Mouse (Mus musculus): Measurements from ENCODE around the gene Camk2g. TPM values are rescaled to one million over a fixed set of nuclear protein-coding genes. Genes with fewer than 3 reads are reported as not detected.

The Camk2g gene
- total RNA-seq, 1 experiment from 2014 or later = 36.4 TPM

DNA sequence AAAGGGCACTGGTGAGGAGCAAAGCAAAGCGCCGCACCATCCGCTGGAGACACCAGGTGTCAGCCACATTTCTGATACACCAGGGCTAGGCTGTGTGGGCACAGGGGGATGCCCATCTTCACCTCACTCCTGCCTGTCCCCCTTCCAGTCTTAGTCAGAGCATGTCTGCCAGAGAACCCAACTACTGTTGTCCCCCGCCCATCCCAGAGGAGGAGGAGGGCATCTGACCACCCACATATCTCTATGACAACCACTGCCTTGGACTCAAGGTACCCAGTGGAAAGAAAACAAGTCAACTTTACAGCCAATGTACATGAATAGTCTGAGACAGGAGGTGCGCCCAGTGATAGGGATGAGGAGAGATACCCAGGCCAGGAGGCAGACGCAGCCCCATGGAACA is 2.9 kb downstream of the Camk2g start:
- ATAC-seq (replicated peaks; ENCODE audit: insufficient number of reproducible peaks, low FRiP score, low TSS enrichment, poor library complexity, severe bottlenecking) = no peak

DNA sequence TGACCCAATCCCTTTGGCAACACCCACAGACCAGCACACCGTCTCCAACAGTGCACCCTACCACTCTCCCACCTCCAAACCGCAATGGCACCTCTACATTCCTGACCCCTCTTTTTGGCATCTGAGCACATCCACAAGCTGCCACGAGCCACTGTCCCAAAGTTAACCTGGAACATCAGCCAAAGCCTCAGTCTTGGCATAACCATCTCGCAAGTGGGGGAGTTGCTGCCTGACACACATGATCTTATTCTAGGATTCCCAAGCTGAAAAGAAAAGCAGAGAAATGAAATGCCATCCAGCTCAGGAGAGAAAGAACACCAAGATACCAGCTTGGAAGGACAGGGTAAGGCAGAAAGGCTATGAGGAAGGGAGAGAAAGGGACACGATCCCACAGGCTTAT is 3.4 kb downstream of the Camk2g start:
- ATAC-seq (replicated peaks; ENCODE audit: insufficient number of reproducible peaks, low FRiP score, low TSS enrichment, poor library complexity, severe bottlenecking) = no peak

DNA sequence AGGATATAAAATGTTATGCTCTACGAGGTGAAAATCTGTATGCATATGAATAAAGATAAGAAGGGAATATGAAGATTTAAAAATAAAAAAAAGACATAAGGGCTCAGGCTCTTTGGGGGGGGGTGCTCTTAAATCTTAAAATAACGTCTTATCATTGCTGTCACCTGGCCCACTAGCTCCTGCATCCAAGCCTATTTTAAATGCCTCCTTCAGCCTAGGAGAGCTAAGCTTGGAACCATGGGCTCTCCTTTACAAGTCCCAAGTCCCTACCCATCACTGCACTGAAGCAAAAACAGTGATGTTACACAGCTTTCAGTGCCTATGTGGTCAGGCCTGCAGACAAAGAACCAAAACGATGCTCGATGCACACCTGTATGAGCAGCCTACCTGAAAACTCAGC is 4.3 kb downstream of the Camk2g start:
- ATAC-seq (replicated peaks; ENCODE audit: insufficient number of reproducible peaks, low FRiP score, low TSS enrichment, poor library complexity, severe bottlenecking) = no peak

DNA sequence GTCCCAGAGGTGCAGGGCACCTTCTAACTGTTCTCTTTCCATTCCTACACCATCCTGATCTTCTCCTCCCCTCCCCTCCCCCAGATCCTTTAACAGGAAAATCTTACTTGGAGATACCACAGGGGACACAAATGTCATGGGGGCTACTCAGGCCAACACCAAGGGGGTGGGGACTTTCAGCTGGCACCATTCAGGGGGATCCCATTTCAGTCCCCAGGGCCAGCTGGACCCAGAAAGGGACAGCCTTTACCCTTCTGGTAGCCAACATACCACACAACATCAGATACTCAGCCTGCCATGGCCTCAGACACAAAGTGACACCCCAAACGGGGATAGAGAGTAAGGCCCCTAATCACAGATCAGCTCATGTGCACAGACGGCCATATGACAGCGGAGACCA is 5.7 kb downstream of the Camk2g start:
- ATAC-seq (replicated peaks; ENCODE audit: insufficient number of reproducible peaks, low FRiP score, low TSS enrichment, poor library complexity, severe bottlenecking) = no peak

DNA sequence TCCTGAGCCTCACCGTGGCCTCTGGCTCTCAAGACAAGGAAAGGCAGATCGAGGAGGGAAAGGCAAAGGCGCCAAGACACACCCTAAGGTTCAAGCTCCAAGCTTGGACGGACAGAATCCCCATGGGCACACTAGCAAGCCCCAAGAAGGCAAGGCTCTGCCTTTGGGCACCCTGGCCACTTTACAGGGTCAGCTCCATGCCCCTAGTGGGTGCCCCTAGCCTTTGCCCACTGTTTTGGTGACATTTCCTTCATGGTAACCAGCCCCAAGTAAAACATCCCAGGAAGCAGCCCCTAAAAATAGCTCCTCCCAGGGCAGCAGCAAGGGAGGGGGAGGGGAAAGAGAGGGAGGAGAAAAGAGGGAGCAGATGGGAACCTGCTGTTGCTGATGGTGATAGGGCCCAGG is 7.3 kb downstream of the Camk2g start:
- no peak for ATAC-seq (replicated peaks; ENCODE audit: insufficient number of reproducible peaks, low FRiP score, low TSS enrichment, poor library complexity, severe bottlenecking)

DNA sequence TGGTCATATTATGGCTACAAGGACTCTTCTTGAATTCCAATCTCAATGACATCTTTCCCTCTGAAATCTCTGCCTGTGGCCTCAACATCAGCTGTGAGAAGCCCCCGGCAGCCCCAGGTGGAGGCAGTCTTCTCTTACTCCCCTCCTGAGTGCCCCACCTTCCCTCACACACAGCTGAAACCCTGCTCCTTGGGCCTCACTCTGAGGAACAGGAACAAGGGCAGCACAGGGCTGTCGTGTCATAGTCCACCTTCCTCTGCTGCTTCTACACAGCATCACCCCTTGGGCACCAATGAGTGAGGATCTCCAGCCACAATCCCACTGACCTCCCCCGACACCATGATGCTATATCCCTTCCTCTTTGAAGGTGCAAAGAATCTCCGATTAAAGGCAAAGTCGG is 7.9 kb downstream of the Camk2g start:
- ATAC-seq (replicated peaks; ENCODE audit: insufficient number of reproducible peaks, low FRiP score, low TSS enrichment, poor library complexity, severe bottlenecking) = no peak

DNA sequence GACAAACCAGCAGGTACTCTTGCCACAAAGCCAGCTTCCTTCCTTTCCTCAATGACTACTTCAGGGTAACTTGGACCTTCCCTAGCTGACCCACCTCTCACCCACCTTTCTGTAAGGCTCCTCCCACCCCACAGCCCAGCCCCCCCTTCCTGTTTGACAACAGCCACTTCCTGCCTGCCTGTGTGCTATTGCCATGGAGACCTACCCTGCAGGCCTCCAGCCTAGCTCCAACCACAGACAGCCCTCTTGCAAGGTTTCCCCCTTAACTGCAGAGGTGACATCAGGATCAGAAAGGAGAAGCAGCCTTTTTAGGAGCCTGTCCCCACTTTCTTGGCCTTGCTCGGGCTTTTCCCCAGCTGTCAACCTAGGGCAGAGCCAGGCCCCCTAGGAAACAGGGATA is 8.7 kb downstream of the Camk2g start:
- peak; percentile 74 for ATAC-seq (replicated peaks; ENCODE audit: insufficient number of reproducible peaks, low FRiP score, low TSS enrichment, poor library complexity, severe bottlenecking)

DNA sequence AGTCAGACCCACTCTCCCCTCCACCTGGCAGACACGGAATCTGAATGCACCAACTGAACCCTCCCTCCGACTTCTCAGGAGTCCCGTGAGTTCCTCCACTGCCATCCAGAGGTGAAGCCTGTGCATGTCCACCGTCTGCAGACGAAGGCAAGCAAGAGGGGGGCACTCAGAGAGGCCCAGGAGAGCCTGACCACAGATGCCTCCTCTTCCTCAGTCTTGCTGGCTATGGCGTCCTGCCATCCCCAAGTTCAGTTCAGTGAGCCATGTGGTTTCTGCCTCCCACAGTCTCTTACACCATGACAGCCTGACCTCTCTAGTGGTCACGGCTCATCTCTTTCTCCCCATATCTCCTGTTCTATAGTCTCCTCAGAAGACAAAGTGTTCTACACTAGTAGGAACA is 9.2 kb downstream of the Camk2g start:
- 0 out of 2 replicates have a peak, but pooled peaks have one; percentile 15 for ATAC-seq (replicated peaks; ENCODE audit: insufficient number of reproducible peaks, low FRiP score, low TSS enrichment, poor library complexity, severe bottlenecking)

DNA sequence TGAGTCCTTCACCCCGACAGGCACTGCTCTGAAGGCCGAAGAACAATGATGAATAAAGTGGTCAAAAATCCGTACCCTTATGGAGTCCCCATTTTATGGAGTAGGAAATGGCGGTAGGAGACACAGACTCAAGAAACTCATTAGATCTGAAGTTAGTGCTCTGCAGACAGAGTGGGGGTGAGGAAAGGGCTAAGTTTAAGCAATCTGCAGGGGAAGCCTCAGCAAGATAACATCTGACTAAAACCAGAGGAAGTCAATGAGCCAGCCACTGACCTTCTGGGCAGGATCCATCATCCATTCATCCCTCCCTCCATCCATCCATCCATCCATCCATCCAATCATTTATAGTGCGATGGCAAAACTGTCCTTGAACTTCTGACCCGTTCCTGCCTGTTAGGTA is 10.4 kb downstream of the Camk2g start:
- ATAC-seq (replicated peaks; ENCODE audit: insufficient number of reproducible peaks, low FRiP score, low TSS enrichment, poor library complexity, severe bottlenecking) = no peak

DNA sequence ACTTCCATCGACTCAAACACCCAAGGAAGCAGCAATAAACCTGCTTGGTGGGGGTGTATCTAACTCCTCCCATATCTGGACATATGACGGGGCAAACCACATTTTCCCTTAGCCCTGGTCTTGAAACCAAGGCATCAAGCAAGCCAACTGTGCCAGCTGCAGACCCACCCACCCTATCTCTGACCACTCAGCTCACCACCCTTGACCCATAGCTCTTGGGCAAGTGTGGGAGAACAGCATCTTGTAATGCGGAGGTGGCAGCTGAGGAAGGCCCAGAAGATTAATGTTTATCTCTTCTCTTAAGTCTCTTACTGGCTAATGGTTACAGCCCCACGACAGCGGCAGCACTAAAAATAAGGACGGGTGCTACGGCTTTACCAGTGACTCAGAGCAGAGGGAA is 11.0 kb downstream of the Camk2g start:
- ATAC-seq (replicated peaks; ENCODE audit: insufficient number of reproducible peaks, low FRiP score, low TSS enrichment, poor library complexity, severe bottlenecking) = no peak

DNA sequence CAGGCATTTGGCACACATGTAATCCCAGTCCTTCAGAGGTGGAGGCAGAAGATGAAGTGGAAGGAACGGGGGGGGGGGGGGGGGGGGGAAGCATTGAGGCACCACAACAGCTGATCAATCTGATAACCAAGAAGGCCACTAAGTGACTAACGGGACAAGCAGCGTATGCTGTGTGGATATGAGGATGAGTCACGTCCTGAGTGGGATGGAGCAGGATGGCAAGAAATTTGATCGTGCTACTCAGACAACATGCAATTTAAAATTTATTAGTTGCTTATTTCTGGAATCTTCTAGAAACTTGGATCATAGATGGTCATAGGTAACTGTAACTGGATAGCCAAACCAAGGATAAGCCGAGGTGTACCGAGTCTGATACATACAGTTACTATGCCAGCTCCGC is 13.7 kb downstream of the Camk2g start:
- ATAC-seq (replicated peaks; ENCODE audit: insufficient number of reproducible peaks, low FRiP score, low TSS enrichment, poor library complexity, severe bottlenecking) = no peak

DNA sequence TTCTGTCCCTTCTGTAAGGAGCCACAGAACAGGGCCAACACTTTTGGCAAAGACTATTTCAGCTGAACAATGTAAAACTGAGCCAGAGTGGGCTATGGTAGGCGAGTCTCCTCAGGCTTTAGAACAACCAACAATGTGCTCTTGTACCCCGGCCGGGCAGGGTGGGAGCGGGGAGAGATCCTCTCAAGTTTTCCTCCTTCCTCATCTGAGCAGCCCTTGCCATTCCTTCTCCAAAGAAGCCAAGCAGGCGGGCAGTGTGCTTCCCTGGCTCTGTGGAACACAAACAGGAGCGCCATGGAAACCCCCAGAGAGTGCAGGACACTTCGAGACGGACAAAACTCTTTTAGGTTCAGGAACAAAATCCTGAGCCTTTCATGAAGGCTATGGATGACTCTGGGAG is 15.4 kb downstream of the Camk2g start:
- ATAC-seq (replicated peaks; ENCODE audit: insufficient number of reproducible peaks, low FRiP score, low TSS enrichment, poor library complexity, severe bottlenecking) = no peak

DNA sequence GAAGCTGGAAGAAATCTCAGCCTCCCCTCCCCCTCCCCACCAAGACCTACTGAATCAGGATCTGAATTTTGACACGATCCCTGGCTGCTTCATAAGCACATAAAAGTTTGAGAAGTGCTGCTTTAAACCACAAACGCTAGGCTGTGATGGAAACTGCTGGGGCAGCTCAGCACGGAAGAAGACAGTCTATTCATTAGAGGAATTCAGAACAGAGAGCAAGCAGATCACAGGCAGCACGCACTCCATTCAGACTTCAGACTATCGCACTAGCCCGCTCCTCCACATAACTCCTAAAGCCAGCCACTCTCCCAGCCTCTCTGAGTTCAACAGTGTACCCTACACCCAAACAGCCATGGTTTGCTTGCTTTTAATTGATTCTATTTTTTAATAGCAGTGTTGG is 18.2 kb downstream of the Camk2g start:
- no peak; the same call in 1 of the 2 replicates for ATAC-seq (replicated peaks; ENCODE audit: insufficient number of reproducible peaks, low FRiP score, low TSS enrichment, poor library complexity, severe bottlenecking)

DNA sequence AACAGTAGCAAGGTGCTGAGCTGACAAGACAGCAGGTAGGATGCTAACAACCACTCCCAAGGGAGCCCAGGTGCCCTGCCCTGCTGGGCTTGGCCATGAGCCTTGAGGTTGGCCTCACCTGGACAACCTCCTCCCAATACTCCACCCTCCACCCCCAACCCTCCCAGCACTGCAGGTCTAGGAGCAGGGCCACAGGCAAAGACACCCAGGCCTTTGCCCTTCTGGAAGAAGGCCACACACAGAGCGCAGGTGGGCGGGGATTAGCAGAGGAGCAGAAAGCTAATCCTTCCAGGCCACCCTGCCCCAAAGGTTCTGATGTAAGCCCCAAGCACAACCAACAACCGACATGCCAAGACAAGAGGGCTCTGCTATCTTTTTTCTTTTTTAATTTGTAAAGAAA is 20.5 kb downstream of the Camk2g start:
- ATAC-seq (replicated peaks; ENCODE audit: insufficient number of reproducible peaks, low FRiP score, low TSS enrichment, poor library complexity, severe bottlenecking) = no peak

DNA sequence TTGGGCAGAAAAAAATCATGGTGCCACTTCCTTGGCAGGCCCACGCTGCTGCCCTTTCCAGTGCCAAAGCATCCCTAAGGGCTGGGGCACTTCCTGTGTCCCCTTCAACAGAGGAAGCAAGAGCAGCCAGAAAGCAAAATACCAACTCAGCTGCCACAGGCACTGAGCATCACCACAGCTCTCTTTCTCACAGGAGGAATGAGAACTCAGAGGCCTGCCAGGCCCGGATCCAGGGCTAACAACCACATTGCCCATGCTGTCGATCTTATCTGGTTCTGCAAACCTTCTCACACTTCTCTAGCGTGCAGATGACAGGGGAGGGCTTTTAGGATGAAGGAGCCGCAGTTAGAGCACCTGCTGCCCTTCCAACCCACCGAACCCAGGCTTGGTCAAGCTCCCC is 21.1 kb downstream of the Camk2g start:
- no peak for ATAC-seq (replicated peaks; ENCODE audit: insufficient number of reproducible peaks, low FRiP score, low TSS enrichment, poor library complexity, severe bottlenecking)

DNA sequence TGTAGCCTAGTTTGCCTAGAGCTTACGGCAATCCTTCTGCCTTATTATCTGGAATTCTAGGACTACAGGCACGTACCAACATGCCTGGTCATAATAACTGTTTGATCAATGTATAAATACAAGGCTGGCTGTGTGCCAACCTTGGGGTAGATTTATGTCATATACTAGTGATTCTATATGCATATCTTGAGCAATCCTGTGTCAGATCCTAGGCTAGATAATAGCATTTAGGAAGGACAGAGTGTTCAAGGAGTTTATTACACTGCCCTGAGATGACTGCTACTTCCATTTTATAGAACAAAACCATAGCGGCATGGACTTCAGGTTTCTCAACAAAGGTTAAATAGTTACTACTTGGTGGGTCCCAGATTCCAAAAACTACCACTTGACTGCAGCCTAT is 21.9 kb downstream of the Camk2g start:
- no peak for ATAC-seq (replicated peaks; ENCODE audit: insufficient number of reproducible peaks, low FRiP score, low TSS enrichment, poor library complexity, severe bottlenecking)

DNA sequence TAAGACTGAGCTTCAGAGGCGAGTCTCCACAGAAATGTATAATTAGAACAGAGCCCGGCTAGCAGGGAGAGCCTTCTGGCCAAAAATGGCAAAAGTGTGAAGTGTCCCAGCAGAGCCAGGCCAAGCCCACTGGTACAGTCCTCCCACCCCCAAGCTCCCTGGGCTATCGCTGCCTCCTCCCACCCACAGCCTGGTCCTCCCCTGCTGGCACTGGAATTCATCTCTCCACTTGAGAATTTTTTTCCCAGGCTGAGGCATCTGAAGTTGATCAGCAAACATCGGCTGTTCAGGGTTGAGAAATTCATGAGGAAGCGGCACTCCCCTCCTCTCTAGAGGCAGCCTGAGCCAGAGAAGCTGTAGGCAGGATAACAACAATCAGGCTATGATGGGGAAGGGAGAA is 25.3 kb downstream of the Camk2g start:
- ATAC-seq (replicated peaks; ENCODE audit: insufficient number of reproducible peaks, low FRiP score, low TSS enrichment, poor library complexity, severe bottlenecking) = no peak

DNA sequence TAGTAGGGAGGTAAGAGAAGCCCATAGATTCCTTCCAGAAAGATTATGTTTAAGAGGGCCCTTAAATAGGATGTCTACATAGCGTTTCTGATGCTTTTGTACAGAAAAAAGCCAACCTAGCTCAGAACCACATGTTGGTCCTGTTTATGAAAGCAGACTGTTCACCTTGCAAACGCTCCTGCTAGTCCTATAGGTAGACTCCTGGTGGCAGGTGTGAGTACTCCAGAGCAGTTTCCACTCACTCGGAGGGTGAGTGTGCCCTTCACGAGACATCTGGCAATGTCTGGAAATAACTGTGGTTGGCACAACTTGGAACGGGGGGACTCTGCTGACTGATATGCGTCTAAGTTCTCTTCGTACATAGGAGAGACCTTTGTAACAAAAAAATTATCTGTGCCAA is 26.0 kb downstream of the Camk2g start:
- no peak for ATAC-seq (replicated peaks; ENCODE audit: insufficient number of reproducible peaks, low FRiP score, low TSS enrichment, poor library complexity, severe bottlenecking)

DNA sequence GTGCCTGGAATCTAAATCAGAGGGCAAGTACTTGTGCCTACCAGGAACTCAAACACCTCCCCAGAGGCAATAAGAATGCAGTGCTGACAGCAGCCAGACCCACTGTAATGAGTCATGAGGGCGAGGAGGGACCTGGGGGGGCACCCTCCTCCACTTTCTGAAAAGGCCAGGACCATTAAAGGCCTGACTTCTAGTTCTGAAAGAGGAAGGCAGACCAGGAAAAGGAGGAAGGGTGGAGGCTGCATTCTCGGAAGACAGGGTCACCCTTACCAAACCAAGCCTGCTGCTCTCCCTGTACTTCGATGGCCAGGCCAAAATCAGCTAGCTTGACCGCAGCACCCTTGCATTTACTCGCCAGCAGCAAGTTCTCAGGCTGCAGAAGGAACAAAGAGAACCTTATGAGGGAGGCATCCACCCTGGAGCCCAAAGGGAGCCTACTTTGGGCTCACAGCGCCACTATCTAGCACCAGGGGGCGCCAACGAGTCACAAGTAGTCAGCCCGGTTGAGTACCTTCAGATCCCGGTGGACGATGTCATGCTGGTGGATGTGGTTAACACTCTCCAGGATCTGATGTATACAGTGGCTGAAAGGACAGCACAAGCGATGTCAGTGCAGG is 28.1 kb downstream of the Camk2g start:
- ATAC-seq (replicated peaks; ENCODE audit: insufficient number of reproducible peaks, low FRiP score, low TSS enrichment, poor library complexity, severe bottlenecking) = peak; percentile 91

DNA sequence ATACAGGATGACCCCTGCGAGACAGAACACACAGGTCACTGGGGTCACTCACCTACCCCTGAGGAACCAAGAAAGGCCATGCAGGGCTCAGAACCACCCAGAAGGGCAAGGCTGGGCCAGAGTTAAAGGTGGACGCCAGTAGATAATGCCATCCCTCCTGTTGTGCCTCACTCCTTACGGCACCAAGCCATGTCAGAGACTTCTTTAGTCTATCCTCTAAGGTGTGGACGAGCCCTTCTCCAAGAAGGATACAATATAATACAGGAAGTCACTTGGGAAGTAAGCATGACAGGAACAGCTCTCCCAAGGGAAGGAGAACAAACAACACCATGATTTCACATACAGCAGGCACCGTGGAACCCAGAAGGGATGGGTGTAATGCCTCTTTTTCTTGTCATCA is 28.9 kb downstream of the Camk2g start:
- no peak for ATAC-seq (replicated peaks; ENCODE audit: insufficient number of reproducible peaks, low FRiP score, low TSS enrichment, poor library complexity, severe bottlenecking)

DNA sequence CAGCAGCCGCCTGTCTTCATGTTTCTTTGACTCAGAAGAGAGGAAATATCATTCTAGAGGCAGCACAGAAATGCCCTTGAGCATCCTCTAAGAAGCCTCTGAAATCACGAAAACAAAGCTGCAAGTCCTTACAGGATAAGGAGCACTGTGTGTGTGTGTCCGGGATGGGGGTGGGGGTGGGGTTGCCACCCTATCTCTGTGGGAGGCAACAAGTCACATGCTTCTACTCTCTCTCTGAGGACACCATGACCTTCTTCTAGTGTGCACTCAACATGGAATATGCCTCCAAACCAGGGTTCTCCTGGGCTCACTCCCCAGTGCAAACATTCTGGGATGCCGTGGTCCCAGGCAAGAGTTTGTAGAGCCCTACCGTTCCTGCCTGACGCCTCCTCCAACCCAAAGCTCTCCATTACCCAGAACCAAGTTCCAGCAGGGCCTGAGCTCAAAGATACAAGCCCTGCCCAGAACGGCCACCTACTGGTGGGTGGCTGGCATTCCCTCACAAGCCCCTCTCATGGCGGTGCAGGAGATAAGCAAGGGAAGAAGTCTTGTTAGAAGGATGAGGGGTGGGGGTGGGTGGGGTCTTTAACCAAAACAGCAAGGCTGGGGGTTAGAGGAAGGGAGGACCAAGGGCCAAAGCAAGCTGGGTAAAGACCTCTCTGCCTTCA is 35.0 kb downstream of the Camk2g start:
- no peak for ATAC-seq (replicated peaks; ENCODE audit: insufficient number of reproducible peaks, low FRiP score, low TSS enrichment, poor library complexity, severe bottlenecking)

Measured in monocyte, adult 5-6 weeks (primary cell).